Mouse (Mus musculus) heart, postnatal 0 days (tissue): ENCODE measurements around the gene Grb10. TPM values are rescaled to one million over a fixed set of nuclear protein-coding genes. Genes with fewer than 3 reads are reported as not detected.

Experiments
- ATAC-seq: fragments of 200-750 bp; cut with Nextera tagmentation; 2 replicates; pipeline ENCODE4 v1.8.0; 2017; ENCODE audit warnings: low read depth, moderate number of reproducible peaks, moderate library complexity; ENCODE audit not compliant: insufficient read depth
- DNase-seq: peaks from one replicate; pipeline ENCODE4 v3.0.0-alpha.2; 2016; ENCODE audit warnings: low spot score
- H3K27ac ChIP-seq: fragments of 300-500 bp; sonication (generic); 2 replicates; pipeline ENCODE4 v1.5.1; 2014; ENCODE audit warnings: low read depth, mild to moderate bottlenecking
- H3K27me3 ChIP-seq: fragments of 300-500 bp; sonication (generic); 2 replicates; pipeline ENCODE4 v1.6.1; 2014; ENCODE audit warnings: low read length, mixed read lengths; ENCODE audit not compliant: control insufficient read depth, insufficient read depth
- H3K36me3 ChIP-seq: fragments of 300-500 bp; sonication (generic); replicated peaks from 2 replicates; pipeline ENCODE4 v1.6.1; 2014; ENCODE audit warnings: low read length, mixed read lengths; ENCODE audit not compliant: control insufficient read depth, insufficient read depth
- H3K4me1 ChIP-seq: fragments of 300-500 bp; sonication (generic); 2 replicates; pipeline ENCODE4 v1.6.1; 2014; ENCODE audit warnings: antibody characterized with exemption; ENCODE audit not compliant: control insufficient read depth, insufficient read depth
- H3K4me2 ChIP-seq: fragments of 300-500 bp; sonication (generic); 2 replicates; pipeline ENCODE4 v1.6.1; 2014; ENCODE audit warnings: low read depth, mild to moderate bottlenecking, low read length, moderate library complexity
- H3K4me3 ChIP-seq: fragments of 300-500 bp; sonication (generic); 2 replicates; pipeline ENCODE4 v1.5.1; 2014; ENCODE audit warnings: low read depth, low read length
- H3K9ac ChIP-seq: fragments of 300-500 bp; sonication (generic); replicated peaks from 2 replicates; pipeline ENCODE4 v1.6.1; 2014; ENCODE audit warnings: low read depth, low read length, mixed read lengths
- H3K9me3 ChIP-seq: fragments of 300-500 bp; sonication (generic); replicated peaks from 2 replicates; pipeline ENCODE4 v1.6.1; 2016; ENCODE audit warnings: low read length; ENCODE audit not compliant: control insufficient read depth
- CTCF ChIP-seq: IDR thresholded peaks from 2 replicates; pipeline ENCODE4 v1.5.1; 2016; ENCODE audit warnings: antibody characterized with exemption, control low read depth, low read depth
- EP300 ChIP-seq: IDR thresholded peaks from 2 replicates; pipeline ENCODE4 v1.6.1; 2016; ENCODE audit warnings: antibody characterized with exemption, low read depth
- WGBS: fragments of 180-500 bp; shearing (Covaris S2); extraction: QIAGEN DNeasy Blood & Tissue Kit; methylation state at CpG from one replicate; pipeline ENCODE4 v1.1.7; 2014; 5-methylcytosine and 5-hydroxymethylcytosine counted together
- polyA plus RNA-seq: library from polyadenylated mRNA; unstranded; fragments of >200 nt; fragmentation: Nextera tagmentation; extraction: Ambion mirVana; gene quantifications from 2 replicates; pipeline ENCODE4 v1.2.1, GENCODE M21; 2015
- total RNA-seq: library from RNA; depleted of rRNA; stranded (reverse); fragments of >200 nt; gene quantifications from 2 replicates; pipeline ENCODE4 v1.2.3, GENCODE M21; 2014; ENCODE audit warnings: low replicate concordance; rRNA removed

The Grb10 gene
- total and polyA plus RNA-seq, 2 experiments from 2014 or later: 200 to 687 TPM

DNA sequence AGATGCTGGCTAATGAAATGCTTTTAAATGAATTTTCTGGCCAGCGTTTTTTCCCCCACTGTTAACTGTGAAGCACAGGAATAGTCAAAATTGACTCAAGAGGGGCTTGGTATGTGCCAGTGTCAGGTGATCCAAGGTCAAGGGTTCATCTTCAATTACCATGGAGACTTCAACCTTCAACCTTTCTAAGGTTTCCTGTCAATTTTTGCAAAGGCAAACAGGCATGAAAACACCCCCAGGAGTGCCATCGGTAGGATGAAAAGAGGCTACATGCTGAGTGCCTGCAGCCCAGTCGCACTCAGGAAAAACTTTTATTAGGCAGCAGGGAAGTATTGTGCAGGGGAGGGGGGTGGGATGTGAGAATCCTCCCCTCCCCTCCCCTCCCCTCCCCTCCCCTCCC, 152.6 kb downstream of the Grb10 start:
- Histone ChIP-seq H3K4me2 (peak overlapping the region; percentile 5; the same call in 1 of the 2 replicates), H3K4me1 (peaks cover 7% of the 10 kb centered on the region; the same call in 1 of the 2 replicates), H3K9me3 (no peaks in the 10 kb centered on the region), H3K9ac (no peak overlapping the region), H3K36me3 (no peaks in the 10 kb centered on the region), H3K4me3 (no peak overlapping the region), H3K27ac (no peak overlapping the region), H3K27me3 (no peaks in the 10 kb centered on the region)
- no peak for TF ChIP-seq CTCF
- TF ChIP-seq EP300: no peak
- ATAC-seq (no peak), DNase-seq (no peak)
- WGBS: 39% methylated on average over 3 of the region's 3 CpGs

GRCm38 (mm10) chr11:11885246-11885643, 153.2 kb downstream of the Grb10 start:
- H3K27ac ChIP-seq: peak overlapping the region; percentile 37; the same call in 1 of the 2 replicates
- no peak for TF ChIP-seq EP300
- no peak for TF ChIP-seq CTCF
- no peaks in the 10 kb centered on the region for H3K9me3 ChIP-seq
- H3K27me3 ChIP-seq: no peaks in the 10 kb centered on the region
- peaks cover 7% of the 10 kb centered on the region; the same call in 1 of the 2 replicates for H3K4me1 ChIP-seq
- WGBS: 75% methylated on average over 4 of the region's 4 CpGs
- DNase-seq (no peak), ATAC-seq (no peak)
- 0 out of 2 replicates have a peak overlapping the region, but pooled peaks have one; percentile 5 for H3K4me2 ChIP-seq
- no peak overlapping the region for H3K4me3 ChIP-seq
- no peak overlapping the region for H3K9ac ChIP-seq
- no peaks in the 10 kb centered on the region for H3K36me3 ChIP-seq

GRCm38 (mm10) chr11:11884533-11885245, 153.8 kb downstream of the Grb10 start:
- Histone ChIP-seq H3K4me1 (peaks cover 7% of the 10 kb centered on the region; the same call in 1 of the 2 replicates), H3K4me3 (no peak overlapping the region), H3K4me2 (no peak overlapping the region), H3K27ac (peak overlapping the region; percentile 37), H3K9me3 (no peaks in the 10 kb centered on the region), H3K9ac (peak overlapping the region; percentile 33; the same call in 1 of the 2 replicates), H3K36me3 (no peaks in the 10 kb centered on the region), H3K27me3 (no peaks in the 10 kb centered on the region)
- no peak for DNase-seq
- WGBS: 36% methylated on average over 11 of the region's 11 CpGs
- no peak for TF ChIP-seq CTCF
- TF ChIP-seq EP300: no peak
- no peak for ATAC-seq

DNA sequence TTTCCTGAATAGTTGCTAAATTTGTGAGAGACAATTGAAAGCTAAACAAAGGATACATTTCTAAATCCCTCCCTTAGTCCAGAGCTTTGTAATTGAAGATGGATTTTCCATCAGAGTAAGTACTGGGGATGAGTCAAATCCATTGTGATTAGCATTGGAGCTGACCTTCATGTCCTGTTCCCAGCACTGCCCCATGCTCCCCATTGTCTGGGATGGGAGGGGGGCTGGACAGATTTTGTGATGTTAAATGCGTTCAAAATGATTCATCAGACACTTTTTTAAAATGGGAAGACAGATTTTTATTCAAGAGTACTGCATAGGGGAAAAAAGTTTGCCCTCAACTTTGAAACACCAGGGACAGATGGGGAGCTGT, 156.7 kb downstream of the Grb10 start:
- Histone ChIP-seq H3K4me3 (no peak overlapping the region), H3K36me3 (no peaks in the 10 kb centered on the region), H3K9ac (no peak overlapping the region), H3K4me1 (peaks cover 24% of the 10 kb centered on the region), H3K27me3 (no peaks in the 10 kb centered on the region), H3K9me3 (no peaks in the 10 kb centered on the region), H3K4me2 (no peak overlapping the region), H3K27ac (peak overlapping the region; percentile 71)
- ATAC-seq (no peak), DNase-seq (no peak)
- WGBS: 58% methylated on average over 1 of the region's 1 CpGs
- TF ChIP-seq EP300: no peak

DNA sequence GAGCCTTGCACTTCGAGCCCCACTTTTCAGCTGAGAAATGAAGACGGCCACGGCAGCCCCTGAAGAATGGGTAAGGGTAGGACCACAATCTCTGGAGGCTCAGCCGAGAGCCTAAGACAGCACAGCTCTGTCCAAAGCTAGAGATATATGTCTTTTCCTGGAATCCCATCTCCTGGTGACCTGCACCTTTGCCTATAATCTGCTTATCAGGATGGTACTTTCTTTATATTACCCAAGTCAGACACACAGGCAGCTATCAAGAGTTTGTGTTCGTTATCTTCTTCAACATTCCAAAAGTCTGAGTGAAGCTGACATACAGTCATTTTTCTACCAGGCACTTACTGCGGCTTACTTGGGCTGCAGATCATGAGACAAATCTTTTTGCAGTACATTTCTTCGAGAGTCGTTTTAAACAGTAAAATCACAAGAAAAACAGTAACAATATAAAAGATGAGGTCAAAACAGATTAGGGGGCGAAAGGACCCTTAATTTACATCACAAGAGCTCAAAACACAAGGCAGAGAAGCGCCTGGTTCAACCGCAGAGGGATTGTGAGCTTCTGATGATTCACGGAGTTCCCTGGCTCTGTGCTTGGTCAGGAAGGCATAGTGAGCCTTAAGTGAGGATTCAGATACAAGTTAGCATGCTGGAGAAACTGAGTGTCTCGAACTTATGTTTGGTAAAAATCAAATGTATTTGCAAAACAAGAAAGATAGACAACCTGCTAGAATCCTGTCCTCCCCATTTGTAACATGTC, 157.3 kb downstream of the Grb10 start:
- peak overlapping the region; percentile 71 for H3K27ac ChIP-seq
- no peak for TF ChIP-seq CTCF
- TF ChIP-seq EP300: no peak
- H3K4me1 ChIP-seq: peaks cover 26% of the 10 kb centered on the region
- DNase-seq (no peak), ATAC-seq (no peak)
- no peaks in the 10 kb centered on the region for H3K27me3 ChIP-seq
- H3K9me3 ChIP-seq: no peaks in the 10 kb centered on the region
- no peak overlapping the region for H3K4me2 ChIP-seq
- no peak overlapping the region for H3K9ac ChIP-seq
- WGBS: 37% methylated on average over 13 of the region's 13 CpGs
- H3K4me3 ChIP-seq: no peak overlapping the region
- no peaks in the 10 kb centered on the region for H3K36me3 ChIP-seq

Other genes with a start within 250 kb of the Grb10 start
- gene Fignl1, start 229.7 kb downstream of the Grb10 start, total RNA-seq: 10.8 and 11.4 TPM in 2 replicates
- 11.6 and 12.0 TPM in 2 replicates for gene Fignl1, start 229.7 kb downstream of the Grb10 start, polyA plus RNA-seq
- 248 and 309 TPM in 2 replicates for gene Ddc, start 140.5 kb downstream of the Grb10 start, total RNA-seq
- 129 and 140 TPM in 2 replicates for gene Ddc, start 140.5 kb downstream of the Grb10 start, polyA plus RNA-seq